Mouse (Mus musculus): ENCODE measurements at regions not wholly inside any gene's neighbourhood (a gene's known extent, or its start where the extent isn't known, plus 50 kb on each side); places are given as distances from the start of the nearest gene placed in this dataset.

- no peaks in the 10 kb centered on the region for H3K36me3 ChIP-seq (ENCODE audit: insufficient read depth, low read length)
- H3K4me3 ChIP-seq (replicated peaks; ENCODE audit: low read length) = no peak overlapping the region
- TF ChIP-seq POU5F1 (IDR thresholded peaks at IDR 0.05; ENCODE audit: borderline replicate concordance, low read length) = no peak
- no peak for TF ChIP-seq CTCF (conservative IDR thresholded peaks at IDR 0.05; ENCODE audit: low read length)
- TF ChIP-seq NANOG (IDR thresholded peaks at IDR 0.05; ENCODE audit: borderline replicate concordance, low read length) = no peak
These were observed 122.3 kb upstream of the Tle3 start for GRCm38 (mm10) chr9:61249691-61250425.

GRCm38 (mm10) chr9:61251606-61252005 is 120.6 kb upstream of the Tle3 start:
- Histone ChIP-seq H3K9me3 (ENCODE audit: low read length) (peaks cover 16% of the 10 kb centered on the region), H3K27me3 (ENCODE audit: insufficient read depth, low read length) (peaks cover 4% of the 10 kb centered on the region; the same call in 1 of the 2 replicates), H3K4me1 (replicated peaks; ENCODE audit: low read depth, low read length) (peaks cover 8% of the 10 kb centered on the region), H3K4me3 (replicated peaks; ENCODE audit: low read length) (no peak overlapping the region), H3K36me3 (ENCODE audit: insufficient read depth, low read length) (no peaks in the 10 kb centered on the region)
- no peak for TF ChIP-seq CTCF (conservative IDR thresholded peaks at IDR 0.05; ENCODE audit: low read length)
- TF ChIP-seq POU5F1 (IDR thresholded peaks at IDR 0.05; ENCODE audit: borderline replicate concordance, low read length) = no peak
- TF ChIP-seq NANOG (IDR thresholded peaks at IDR 0.05; ENCODE audit: borderline replicate concordance, low read length) = no peak

More at GRCm38 (mm10) chr9:61249691-61250425, 122.3 kb upstream of the Tle3 start:
- peaks cover 8% of the 10 kb centered on the region for H3K4me1 ChIP-seq (replicated peaks; ENCODE audit: low read depth, low read length)
- peaks cover 16% of the 10 kb centered on the region for H3K9me3 ChIP-seq (ENCODE audit: low read length)
- H3K27me3 ChIP-seq (ENCODE audit: insufficient read depth, low read length) = peaks cover 2% of the 10 kb centered on the region; the same call in 1 of the 2 replicates

GRCm38 (mm10) chr9:61253761-61254160 is 118.4 kb upstream of the Tle3 start:
- TF ChIP-seq NANOG (IDR thresholded peaks at IDR 0.05; ENCODE audit: borderline replicate concordance, low read length) (no peak; the same call in 1 of the 2 replicates), POU5F1 (IDR thresholded peaks at IDR 0.05; ENCODE audit: borderline replicate concordance, low read length) (no peak), CTCF (conservative IDR thresholded peaks at IDR 0.05; ENCODE audit: low read length) (no peak)
- no peaks in the 10 kb centered on the region for H3K36me3 ChIP-seq (ENCODE audit: insufficient read depth, low read length)
- H3K4me3 ChIP-seq (replicated peaks; ENCODE audit: low read length) = no peak overlapping the region
- H3K9me3 ChIP-seq (ENCODE audit: low read length) = peaks cover 14% of the 10 kb centered on the region
- peaks cover 15% of the 10 kb centered on the region for H3K4me1 ChIP-seq (replicated peaks; ENCODE audit: low read depth, low read length)
- peaks cover 4% of the 10 kb centered on the region; the same call in 1 of the 2 replicates for H3K27me3 ChIP-seq (ENCODE audit: insufficient read depth, low read length)

- no peaks in the 10 kb centered on the region for H3K36me3 ChIP-seq (ENCODE audit: insufficient read depth, low read length)
- H3K27me3 ChIP-seq (ENCODE audit: insufficient read depth, low read length) = peaks cover 4% of the 10 kb centered on the region; the same call in 1 of the 2 replicates
- peaks cover 44% of the 10 kb centered on the region for H3K4me1 ChIP-seq (replicated peaks; ENCODE audit: low read depth, low read length)
- H3K4me3 ChIP-seq (replicated peaks; ENCODE audit: low read length) = no peak overlapping the region
- H3K9me3 ChIP-seq (ENCODE audit: low read length) = no peaks in the 10 kb centered on the region
- TF ChIP-seq NANOG (IDR thresholded peaks at IDR 0.05; ENCODE audit: borderline replicate concordance, low read length) (no peak), CTCF (conservative IDR thresholded peaks at IDR 0.05; ENCODE audit: low read length) (no peak), POU5F1 (IDR thresholded peaks at IDR 0.05; ENCODE audit: borderline replicate concordance, low read length) (no peak)
These were observed 114.7 kb upstream of the Tle3 start for GRCm38 (mm10) chr9:61257488-61257887.

- TF ChIP-seq NANOG (IDR thresholded peaks at IDR 0.05; ENCODE audit: borderline replicate concordance, low read length) (no peak), POU5F1 (IDR thresholded peaks at IDR 0.05; ENCODE audit: borderline replicate concordance, low read length) (no peak), CTCF (conservative IDR thresholded peaks at IDR 0.05; ENCODE audit: low read length) (no peak)
- H3K4me3 ChIP-seq (replicated peaks; ENCODE audit: low read length) = no peak overlapping the region
- H3K36me3 ChIP-seq (ENCODE audit: insufficient read depth, low read length) = no peaks in the 10 kb centered on the region
- H3K9me3 ChIP-seq (ENCODE audit: low read length) = no peaks in the 10 kb centered on the region
- H3K27me3 ChIP-seq (ENCODE audit: insufficient read depth, low read length) = peaks cover 4% of the 10 kb centered on the region; the same call in 1 of the 2 replicates
- peaks cover 44% of the 10 kb centered on the region for H3K4me1 ChIP-seq (replicated peaks; ENCODE audit: low read depth, low read length)
These were observed 114.1 kb upstream of the Tle3 start for GRCm38 (mm10) chr9:61258100-61258499.

GRCm38 (mm10) chr9:61259421-61260174 is 112.6 kb upstream of the Tle3 start:
- H3K4me3 ChIP-seq (replicated peaks; ENCODE audit: low read length) = peak overlapping the region; percentile 43
- H3K27me3 ChIP-seq (ENCODE audit: insufficient read depth, low read length) = peaks cover 7% of the 10 kb centered on the region; the same call in 1 of the 2 replicates
- H3K4me1 ChIP-seq (replicated peaks; ENCODE audit: low read depth, low read length) = peaks cover 44% of the 10 kb centered on the region
- no peak for TF ChIP-seq CTCF (conservative IDR thresholded peaks at IDR 0.05; ENCODE audit: low read length)
- no peak for TF ChIP-seq POU5F1 (IDR thresholded peaks at IDR 0.05; ENCODE audit: borderline replicate concordance, low read length)
- no peak for TF ChIP-seq NANOG (IDR thresholded peaks at IDR 0.05; ENCODE audit: borderline replicate concordance, low read length)
- peaks cover 8% of the 10 kb centered on the region for H3K9me3 ChIP-seq (ENCODE audit: low read length)
- no peaks in the 10 kb centered on the region for H3K36me3 ChIP-seq (ENCODE audit: insufficient read depth, low read length)

- H3K27me3 ChIP-seq (ENCODE audit: insufficient read depth, low read length) = peaks cover 3% of the 10 kb centered on the region; the same call in 1 of the 2 replicates
- peaks cover 22% of the 10 kb centered on the region for H3K9me3 ChIP-seq (ENCODE audit: low read length)
- H3K36me3 ChIP-seq (ENCODE audit: insufficient read depth, low read length) = no peaks in the 10 kb centered on the region
- no peak for TF ChIP-seq NANOG (IDR thresholded peaks at IDR 0.05; ENCODE audit: borderline replicate concordance, low read length)
- no peak for TF ChIP-seq CTCF (conservative IDR thresholded peaks at IDR 0.05; ENCODE audit: low read length)
- no peak for TF ChIP-seq POU5F1 (IDR thresholded peaks at IDR 0.05; ENCODE audit: borderline replicate concordance, low read length)
- H3K4me3 ChIP-seq (replicated peaks; ENCODE audit: low read length) = no peak overlapping the region
- H3K4me1 ChIP-seq (replicated peaks; ENCODE audit: low read depth, low read length) = peaks cover 57% of the 10 kb centered on the region
These were observed 110.9 kb upstream of the Tle3 start for GRCm38 (mm10) chr9:61261263-61261662.

GRCm38 (mm10) chr9:61261739-61262333 is 110.3 kb upstream of the Tle3 start:
- Histone ChIP-seq H3K27me3 (ENCODE audit: insufficient read depth, low read length) (peaks cover 3% of the 10 kb centered on the region; the same call in 1 of the 2 replicates), H3K4me1 (replicated peaks; ENCODE audit: low read depth, low read length) (peaks cover 62% of the 10 kb centered on the region), H3K4me3 (replicated peaks; ENCODE audit: low read length) (no peak overlapping the region), H3K9me3 (ENCODE audit: low read length) (peaks cover 22% of the 10 kb centered on the region), H3K36me3 (ENCODE audit: insufficient read depth, low read length) (no peaks in the 10 kb centered on the region)
- TF ChIP-seq POU5F1 (IDR thresholded peaks at IDR 0.05; ENCODE audit: borderline replicate concordance, low read length) (no peak), CTCF (conservative IDR thresholded peaks at IDR 0.05; ENCODE audit: low read length) (no peak), NANOG (IDR thresholded peaks at IDR 0.05; ENCODE audit: borderline replicate concordance, low read length) (no peak)
